Mouse (Mus musculus) megakaryocyte, embryonic 14.5 days (primary cell): ENCODE results near the gene Ldlrap1.

Experiments
- FLI1 ChIP-seq: IDR thresholded peaks from 2 replicates; pipeline ENCODE4 v1.6.1; 2012; ENCODE audit warnings: low read length, inconsistent platforms, mixed read lengths
- GATA1 ChIP-seq: IDR thresholded peaks from 3 replicates; pipeline ENCODE4 v1.6.1; 2012; ENCODE audit warnings: mixed read lengths, low read length, inconsistent platforms, borderline replicate concordance

GRCm38 (mm10) chr4:134750825-134751224 lies 17.0 kb downstream of the Ldlrap1 start:
- no peak for TF ChIP-seq GATA1
- TF ChIP-seq FLI1, result no peak
